ENCODE assay signal across 8 mouse cellular contexts in the genomic region with DNA sequence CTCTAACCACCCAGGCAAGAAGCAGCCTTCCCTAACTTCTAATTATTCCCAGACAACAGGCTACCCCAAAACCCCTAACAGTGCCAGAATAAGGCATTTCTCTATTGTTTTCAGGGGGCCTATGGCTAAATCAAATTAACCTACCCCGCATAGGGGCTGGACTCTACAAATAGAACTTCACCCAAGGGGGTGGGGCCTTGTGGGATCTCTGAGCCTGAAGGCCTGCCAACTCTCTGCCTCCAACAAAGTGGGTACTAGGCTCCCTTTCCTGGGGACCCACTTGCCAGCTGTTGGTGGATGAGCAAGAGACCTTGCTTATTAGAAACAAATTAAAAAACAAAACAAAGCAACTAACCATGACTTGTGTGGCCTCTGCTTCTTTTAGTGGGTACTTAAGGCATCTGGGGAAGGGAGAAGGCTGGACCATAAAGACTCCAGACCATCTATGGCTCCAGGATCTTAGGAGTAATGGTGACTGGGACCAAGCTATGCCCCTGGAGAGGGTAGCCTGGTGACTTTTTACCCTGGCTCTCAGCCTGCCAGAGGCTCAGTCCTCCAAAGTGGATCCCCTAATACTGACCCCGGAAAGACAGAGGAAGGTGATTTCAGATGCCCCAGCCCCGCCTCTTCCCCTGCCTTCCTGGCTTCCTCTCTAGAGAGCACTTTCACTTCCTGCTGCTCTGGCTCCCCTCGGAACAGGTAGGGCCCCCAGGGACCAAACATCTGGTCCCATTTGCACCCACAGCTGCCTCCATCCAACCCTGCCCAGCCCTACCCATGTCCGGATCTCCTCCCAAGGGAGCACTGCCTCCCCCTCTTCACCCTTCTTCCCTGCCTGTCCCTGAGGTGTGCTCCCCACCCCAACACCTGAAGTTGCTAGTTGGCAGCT. TPM values are rescaled to one million over a fixed set of nuclear protein-coding genes. Genes with fewer than 3 reads are reported as not detected.
DNase-seq lines count a peak whose midpoint lies in the region; ATAC-seq and TF ChIP-seq lines count a peak whose summit lies in the region.

A gene (plus strand): TSS at position 663 of the 889 bp plus-strand sequence.

- no peaks in the 10 kb centered on the region for H3K27me3 ChIP-seq in heart, embryonic 10.5 days (ENCODE audit: insufficient read depth, poor library complexity, severe bottlenecking)
- H3K27me3 ChIP-seq in heart, embryonic 12.5 days (replicated peaks) = no peaks in the 10 kb centered on the region
- H3K27me3 ChIP-seq in embryonic facial prominence, embryonic 15.5 days = no peaks in the 10 kb centered on the region
- H3K27me3 ChIP-seq in lung, postnatal 0 days (replicated peaks; ENCODE audit: insufficient read depth, low read length) = no peaks in the 10 kb centered on the region
- no peaks in the 10 kb centered on the region for H3K27me3 ChIP-seq in stomach, embryonic 16.5 days (ENCODE audit: control insufficient read depth, insufficient read depth, low read length)

- TF ChIP-seq CTCF in lung, postnatal 0 days (IDR thresholded peaks at IDR 0.05) = no peak

- no peak within 1 kb of the TSS for H3K9ac ChIP-seq in heart, embryonic 12.5 days
- no peak within 1 kb of the TSS for H3K9ac ChIP-seq in embryonic facial prominence, embryonic 15.5 days
- no peak within 1 kb of the TSS for H3K9ac ChIP-seq in lung, postnatal 0 days (replicated peaks; ENCODE audit: low read depth)
- peak within 1 kb of the TSS; percentile 0; the same call in 1 of the 2 replicates for H3K9ac ChIP-seq in stomach, embryonic 16.5 days (ENCODE audit: low read length)

- H3K9me3 ChIP-seq in heart, embryonic 10.5 days = no peaks in the 10 kb centered on the region
- H3K9me3 ChIP-seq in heart, embryonic 12.5 days (replicated peaks) = no peaks in the 10 kb centered on the region
- H3K9me3 ChIP-seq in embryonic facial prominence, embryonic 15.5 days (replicated peaks) = no peaks in the 10 kb centered on the region
- H3K9me3 ChIP-seq in lung, postnatal 0 days (ENCODE audit: low read length) = no peaks in the 10 kb centered on the region
- no peaks in the 10 kb centered on the region for H3K9me3 ChIP-seq in stomach, embryonic 16.5 days (replicated peaks; ENCODE audit: control insufficient read depth, low read length)

- 57% methylated on average over 5 of the region's 5 CpGs for WGBS in heart, embryonic 10.5 days
- 40% methylated on average over 5 of the region's 5 CpGs for WGBS in heart, embryonic 12.5 days
- WGBS in embryonic facial prominence, embryonic 15.5 days = 43% methylated on average over 5 of the region's 5 CpGs
- 60% methylated on average over 5 of the region's 5 CpGs for WGBS in lung, postnatal 0 days
- 52% methylated on average over 5 of the region's 5 CpGs for WGBS in stomach, embryonic 16.5 days

- no peak for ATAC-seq in heart, embryonic 12.5 days (ENCODE audit: insufficient number of reproducible peaks, low FRiP score)
- ATAC-seq in embryonic facial prominence, embryonic 15.5 days (ENCODE audit: insufficient number of reproducible peaks, low FRiP score, low TSS enrichment, low read depth) = no peak
- no peak for ATAC-seq in lung, postnatal 0 days
- no peak for ATAC-seq in stomach, embryonic 16.5 days (ENCODE audit: insufficient read depth, low FRiP score)

- no peak within 1 kb of the TSS for H3K4me3 ChIP-seq in heart, embryonic 10.5 days
- H3K4me3 ChIP-seq in heart, embryonic 12.5 days = no peak within 1 kb of the TSS
- no peak within 1 kb of the TSS for H3K4me3 ChIP-seq in embryonic facial prominence, embryonic 15.5 days (replicated peaks)
- H3K4me3 ChIP-seq in lung, postnatal 0 days (ENCODE audit: low read depth, low read length) = no peak within 1 kb of the TSS
- H3K4me3 ChIP-seq in stomach, embryonic 16.5 days (replicated peaks; ENCODE audit: low read length) = no peak within 1 kb of the TSS

- H3K36me3 ChIP-seq in heart, embryonic 10.5 days = peaks cover 20% of the 10 kb centered on the region
- peaks cover 34% of the 10 kb centered on the region for H3K36me3 ChIP-seq in heart, embryonic 12.5 days
- peaks cover 23% of the 10 kb centered on the region for H3K36me3 ChIP-seq in embryonic facial prominence, embryonic 15.5 days
- peaks cover 5% of the 10 kb centered on the region for H3K36me3 ChIP-seq in lung, postnatal 0 days (ENCODE audit: insufficient read depth, low read length)
- H3K36me3 ChIP-seq in stomach, embryonic 16.5 days (ENCODE audit: control insufficient read depth, insufficient read depth, low read length) = no peaks in the 10 kb centered on the region

- H3K4me1 ChIP-seq in heart, embryonic 10.5 days = peaks cover 25% of the 10 kb centered on the region
- 0 out of 2 replicates have a peak, but pooled peaks cover 7% of the 10 kb centered on the region for H3K4me1 ChIP-seq in heart, embryonic 12.5 days (replicated peaks)
- H3K4me1 ChIP-seq in embryonic facial prominence, embryonic 15.5 days = peaks cover 32% of the 10 kb centered on the region
- no peaks in the 10 kb centered on the region for H3K4me1 ChIP-seq in lung, postnatal 0 days (ENCODE audit: insufficient read depth, low read depth, low read length)
- peaks cover 11% of the 10 kb centered on the region; the same call in 1 of the 2 replicates for H3K4me1 ChIP-seq in stomach, embryonic 16.5 days (ENCODE audit: control insufficient read depth, insufficient read depth, low read length)

- no peak for TF ChIP-seq EP300 in lung, postnatal 0 days (IDR thresholded peaks at IDR 0.05)

- intact Hi-C loops in left cerebral cortex, postnatal 36 days (cut with DNase I) = loop anchor here (10.0 kb wide), 1 partner anchor 246 kb away; no protein-coding TSS in a partner anchor

- DNase-seq in heart, embryonic 10.5 days (ENCODE audit: low spot score) = no peak
- no peak for DNase-seq in lung, postnatal 0 days (ENCODE audit: low spot score)
- no peak for DNase-seq in retina, postnatal 1 day
- DNase-seq in left cerebral cortex, postnatal 36 days (ENCODE audit: low spot score in 2 of 2) = no peak
- DNase-seq in adrenal gland, postnatal 25 days = no peak

- H3K27ac ChIP-seq in heart, embryonic 10.5 days = peak within 1 kb of the TSS; percentile 3; the same call in 1 of the 2 replicates
- H3K27ac ChIP-seq in heart, embryonic 12.5 days (ENCODE audit: poor library complexity, severe bottlenecking) = no peak within 1 kb of the TSS
- peak within 1 kb of the TSS; percentile 35 for H3K27ac ChIP-seq in embryonic facial prominence, embryonic 15.5 days (replicated peaks)
- no peak within 1 kb of the TSS for H3K27ac ChIP-seq in lung, postnatal 0 days (ENCODE audit: low read length)
- peak within 1 kb of the TSS; percentile 28; the same call in 1 of the 2 replicates for H3K27ac ChIP-seq in stomach, embryonic 16.5 days (ENCODE audit: low read length)

- H3K4me2 ChIP-seq in heart, embryonic 12.5 days = no peak within 1 kb of the TSS
- no peak within 1 kb of the TSS for H3K4me2 ChIP-seq in embryonic facial prominence, embryonic 15.5 days (replicated peaks)
- 0 out of 2 replicates have a peak within 1 kb of the TSS, but pooled peaks have one; percentile 3 for H3K4me2 ChIP-seq in lung, postnatal 0 days (replicated peaks; ENCODE audit: low read depth, low read length)
- H3K4me2 ChIP-seq in stomach, embryonic 16.5 days (ENCODE audit: low read depth, low read length) = no peak within 1 kb of the TSS

RNA-seq across cellular contexts. Expression of the gene that starts here (rescaled TPM):
- polyA plus RNA-seq in heart, embryonic 10.5 days (2016; fragmentation: Nextera tagmentation; extraction: Ambion mirVana) = 3.8 and 5.2 TPM in 2 replicates
- polyA plus RNA-seq in heart, embryonic 12.5 days (2016; fragmentation: Nextera tagmentation; extraction: Ambion mirVana) = 2.7 and 2.8 TPM in 2 replicates
- 3.8 and 4.7 TPM in 2 replicates for polyA plus RNA-seq in embryonic facial prominence, embryonic 15.5 days (2015; fragmentation: Nextera tagmentation; extraction: Ambion mirVana)
- polyA plus RNA-seq in lung, postnatal 0 days (2015; fragmentation: Nextera tagmentation; extraction: Ambion mirVana) = 10.2 and 12.9 TPM in 2 replicates
- polyA plus RNA-seq in stomach, embryonic 16.5 days (2015; fragmentation: Nextera tagmentation; extraction: Ambion mirVana) = 5.0 and 5.9 TPM in 2 replicates
- 1 to 10 TPM; 2.3 to 3.1 TPM for total RNA-seq in left cerebral cortex, postnatal 36 days (2021)
- 2.9 and 3.1 TPM in 2 replicates for total RNA-seq in adrenal gland, postnatal 25 days (2021)

Comparison
In these comparisons a context has a peak if more than half of its experiments do, and no peak if none do; other contexts are left out.
1. H3K27ac ChIP-seq: peak in heart, embryonic 10.5 days (single experiment), embryonic facial prominence, embryonic 15.5 days (single experiment) and stomach, embryonic 16.5 days (single experiment); none in heart, embryonic 12.5 days (single experiment) and lung, postnatal 0 days (single experiment).